Mouse (Mus musculus) embryonic facial prominence, embryonic 12.5 days (tissue): ENCODE measurements at regions not wholly inside any gene's neighbourhood (a gene's known extent, or its start where the extent isn't known, plus 50 kb on each side); places are given as distances from the start of the nearest gene placed in this dataset.

Source experiments
- ATAC-seq: fragments of 200-750 bp; cut with Nextera tagmentation; 2 replicates; pipeline ENCODE4 v1.8.0; 2017; ENCODE audit not compliant: insufficient number of reproducible peaks, insufficient read depth, low FRiP score, low TSS enrichment
- H3K27ac ChIP-seq: fragments of 300-500 bp; sonication (generic); 2 replicates; pipeline ENCODE4 v1.5.1; 2016; ENCODE audit warnings: mild to moderate bottlenecking
- H3K27me3 ChIP-seq: fragments of 300-500 bp; sonication (generic); 2 replicates; pipeline ENCODE4 v1.6.1; 2016; ENCODE audit warnings: mild to moderate bottlenecking, moderate library complexity
- H3K36me3 ChIP-seq: fragments of 300-500 bp; sonication (generic); 2 replicates; pipeline ENCODE4 v1.6.1; 2016; ENCODE audit warnings: mild to moderate bottlenecking
- H3K4me1 ChIP-seq: fragments of 300-500 bp; sonication (generic); 2 replicates; pipeline ENCODE4 v1.6.1; 2016
- H3K4me2 ChIP-seq: fragments of 300-500 bp; sonication (generic); replicated peaks from 2 replicates; pipeline ENCODE4 v1.6.1; 2016; ENCODE audit warnings: mild to moderate bottlenecking, moderate library complexity
- H3K4me3 ChIP-seq: fragments of 300-500 bp; sonication (generic); 2 replicates; pipeline ENCODE4 v1.5.1; 2016; ENCODE audit warnings: mild to moderate bottlenecking
- H3K9ac ChIP-seq: fragments of 300-500 bp; sonication (generic); 2 replicates; pipeline ENCODE4 v1.6.1; 2016; ENCODE audit warnings: mild to moderate bottlenecking, moderate library complexity
- H3K9me3 ChIP-seq: fragments of 300-500 bp; sonication (generic); 2 replicates; pipeline ENCODE4 v1.6.1; 2016; ENCODE audit warnings: mild to moderate bottlenecking, moderate library complexity
- WGBS: fragments of 180-500 bp; shearing (Covaris S2); methylation state at CpG from one replicate; pipeline ENCODE4 v1.1.7; 2016; 5-methylcytosine and 5-hydroxymethylcytosine counted together

GRCm38 (mm10) chr3:38230796-38231195 is 253.8 kb downstream of the Ankrd50 start:
- 60% methylated on average over 6 of the region's 6 CpGs for WGBS
- Histone ChIP-seq H3K4me3 (no peak overlapping the region), H3K9me3 (no peaks in the 10 kb centered on the region)

GRCm38 (mm10) chr3:38229686-38230085 is 255.0 kb downstream of the Ankrd50 start:
- Histone ChIP-seq H3K27ac (no peak overlapping the region), H3K4me3 (no peak overlapping the region), H3K27me3 (no peaks in the 10 kb centered on the region), H3K9ac (no peak overlapping the region), H3K36me3 (no peaks in the 10 kb centered on the region), H3K4me2 (no peak overlapping the region), H3K4me1 (peaks cover 23% of the 10 kb centered on the region), H3K9me3 (no peaks in the 10 kb centered on the region)
- ATAC-seq: no peak
- 71% methylated on average over 5 of the region's 5 CpGs for WGBS

More at GRCm38 (mm10) chr3:38230796-38231195, 253.8 kb downstream of the Ankrd50 start:
- Histone ChIP-seq H3K9ac (no peak overlapping the region), H3K4me2 (no peak overlapping the region), H3K36me3 (no peaks in the 10 kb centered on the region), H3K27me3 (no peaks in the 10 kb centered on the region), H3K27ac (no peak overlapping the region), H3K4me1 (peaks cover 23% of the 10 kb centered on the region)
- ATAC-seq: no peak

- H3K4me3 ChIP-seq: no peak overlapping the region
- no peaks in the 10 kb centered on the region for H3K9me3 ChIP-seq
- H3K27me3 ChIP-seq: no peaks in the 10 kb centered on the region
- no peak overlapping the region for H3K4me2 ChIP-seq
- H3K36me3 ChIP-seq: no peaks in the 10 kb centered on the region
- 57% methylated on average over 10 of the region's 10 CpGs for WGBS
- no peak overlapping the region for H3K9ac ChIP-seq
- no peak overlapping the region for H3K27ac ChIP-seq
- ATAC-seq: no peak
- peaks cover 22% of the 10 kb centered on the region for H3K4me1 ChIP-seq
Observed at GRCm38 (mm10) chr3:38229051-38229450, 255.6 kb downstream of the Ankrd50 start.

- H3K9me3 ChIP-seq: no peaks in the 10 kb centered on the region
- ATAC-seq: no peak
- no peaks in the 10 kb centered on the region for H3K27me3 ChIP-seq
- WGBS: 25% methylated on average over 6 of the region's 6 CpGs
- H3K4me2 ChIP-seq: no peak overlapping the region
- no peak overlapping the region for H3K9ac ChIP-seq
- no peak overlapping the region for H3K4me3 ChIP-seq
- peaks cover 14% of the 10 kb centered on the region for H3K4me1 ChIP-seq
- H3K36me3 ChIP-seq: no peaks in the 10 kb centered on the region
- H3K27ac ChIP-seq: no peak overlapping the region
Observed at GRCm38 (mm10) chr3:38227596-38227995, 257.0 kb downstream of the Ankrd50 start.

GRCm38 (mm10) chr3:38227121-38227520 is 257.5 kb downstream of the Ankrd50 start:
- no peak overlapping the region for H3K4me3 ChIP-seq
- H3K36me3 ChIP-seq: no peaks in the 10 kb centered on the region
- H3K27ac ChIP-seq: no peak overlapping the region
- H3K4me2 ChIP-seq: no peak overlapping the region
- H3K4me1 ChIP-seq: peaks cover 9% of the 10 kb centered on the region
- ATAC-seq: no peak
- WGBS: 67% methylated on average over 9 of the region's 9 CpGs
- H3K27me3 ChIP-seq: no peaks in the 10 kb centered on the region
- no peak overlapping the region for H3K9ac ChIP-seq
- H3K9me3 ChIP-seq: no peaks in the 10 kb centered on the region

GRCm38 (mm10) chr3:38226147-38226546 is 258.5 kb downstream of the Ankrd50 start:
- no peaks in the 10 kb centered on the region for H3K36me3 ChIP-seq
- H3K4me1 ChIP-seq: no peaks in the 10 kb centered on the region
- 64% methylated on average over 2 of the region's 2 CpGs for WGBS
- ATAC-seq: no peak
- no peaks in the 10 kb centered on the region for H3K9me3 ChIP-seq
- no peak overlapping the region for H3K9ac ChIP-seq
- H3K27ac ChIP-seq: no peak overlapping the region
- no peaks in the 10 kb centered on the region for H3K27me3 ChIP-seq
- no peak overlapping the region for H3K4me2 ChIP-seq
- no peak overlapping the region for H3K4me3 ChIP-seq

- Histone ChIP-seq H3K27ac (no peak overlapping the region), H3K27me3 (no peaks in the 10 kb centered on the region), H3K4me2 (no peak overlapping the region), H3K4me3 (no peak overlapping the region), H3K9ac (no peak overlapping the region), H3K4me1 (no peaks in the 10 kb centered on the region), H3K36me3 (no peaks in the 10 kb centered on the region), H3K9me3 (no peaks in the 10 kb centered on the region)
- no peak for ATAC-seq
- 83% methylated on average over 8 of the region's 8 CpGs for WGBS
Observed at GRCm38 (mm10) chr3:38221834-38222215, 262.8 kb downstream of the Ankrd50 start.

- Histone ChIP-seq H3K4me2 (no peak overlapping the region), H3K36me3 (no peaks in the 10 kb centered on the region), H3K27ac (no peak overlapping the region), H3K4me3 (no peak overlapping the region), H3K4me1 (no peaks in the 10 kb centered on the region), H3K9me3 (no peaks in the 10 kb centered on the region), H3K27me3 (no peaks in the 10 kb centered on the region), H3K9ac (no peak overlapping the region)
- WGBS: 40% methylated on average over 11 of the region's 11 CpGs
- ATAC-seq: 0 out of 2 replicates have a peak, but pooled peaks have one; percentile 47
Observed at GRCm38 (mm10) chr3:38220934-38221833, 263.5 kb downstream of the Ankrd50 start.

- WGBS: 81% methylated on average over 3 of the region's 3 CpGs
- Histone ChIP-seq H3K27ac (no peak overlapping the region), H3K4me1 (no peaks in the 10 kb centered on the region), H3K9ac (no peak overlapping the region), H3K9me3 (no peaks in the 10 kb centered on the region), H3K4me3 (no peak overlapping the region), H3K4me2 (no peak overlapping the region), H3K27me3 (no peaks in the 10 kb centered on the region), H3K36me3 (no peaks in the 10 kb centered on the region)
- ATAC-seq: no peak
Observed at GRCm38 (mm10) chr3:38209081-38209480, 275.6 kb downstream of the Ankrd50 start.

GRCm38 (mm10) chr3:38207867-38208266 is 276.8 kb downstream of the Ankrd50 start:
- WGBS: 89% methylated on average over 1 of the region's 1 CpGs
- Histone ChIP-seq H3K4me3 (no peak overlapping the region), H3K27me3 (no peaks in the 10 kb centered on the region), H3K4me2 (no peak overlapping the region), H3K27ac (no peak overlapping the region), H3K36me3 (no peaks in the 10 kb centered on the region), H3K9ac (no peak overlapping the region), H3K9me3 (no peaks in the 10 kb centered on the region), H3K4me1 (no peaks in the 10 kb centered on the region)
- no peak for ATAC-seq

- H3K27ac ChIP-seq: no peak overlapping the region
- no peaks in the 10 kb centered on the region for H3K27me3 ChIP-seq
- ATAC-seq: no peak
- WGBS: 65% methylated on average over 10 of the region's 10 CpGs
- H3K9me3 ChIP-seq: 0 out of 2 replicates have a peak, but pooled peaks cover 4% of the 10 kb centered on the region
- H3K9ac ChIP-seq: no peak overlapping the region
- no peak overlapping the region for H3K4me2 ChIP-seq
- no peaks in the 10 kb centered on the region for H3K36me3 ChIP-seq
- H3K4me3 ChIP-seq: no peak overlapping the region
- H3K4me1 ChIP-seq: no peaks in the 10 kb centered on the region
Observed at GRCm38 (mm10) chr3:38201861-38202656, 282.6 kb downstream of the Ankrd50 start.

- Histone ChIP-seq H3K4me3 (no peak overlapping the region), H3K27me3 (no peaks in the 10 kb centered on the region), H3K4me1 (no peaks in the 10 kb centered on the region), H3K4me2 (no peak overlapping the region), H3K9me3 (no peaks in the 10 kb centered on the region), H3K27ac (no peak overlapping the region), H3K36me3 (no peaks in the 10 kb centered on the region), H3K9ac (no peak overlapping the region)
- 80% methylated on average over 4 of the region's 4 CpGs for WGBS
- ATAC-seq: no peak
Observed at GRCm38 (mm10) chr3:38194001-38194400, 290.6 kb downstream of the Ankrd50 start.
